Mouse (Mus musculus): Measurements from ENCODE around the gene Vwa8. TPM values are rescaled to one million over a fixed set of nuclear protein-coding genes. Genes with fewer than 3 reads are reported as not detected.

Gene Vwa8
- total and polyA plus RNA-seq, 2 experiments from 2014 or later = 8.1 to 19.5 TPM

DNA sequence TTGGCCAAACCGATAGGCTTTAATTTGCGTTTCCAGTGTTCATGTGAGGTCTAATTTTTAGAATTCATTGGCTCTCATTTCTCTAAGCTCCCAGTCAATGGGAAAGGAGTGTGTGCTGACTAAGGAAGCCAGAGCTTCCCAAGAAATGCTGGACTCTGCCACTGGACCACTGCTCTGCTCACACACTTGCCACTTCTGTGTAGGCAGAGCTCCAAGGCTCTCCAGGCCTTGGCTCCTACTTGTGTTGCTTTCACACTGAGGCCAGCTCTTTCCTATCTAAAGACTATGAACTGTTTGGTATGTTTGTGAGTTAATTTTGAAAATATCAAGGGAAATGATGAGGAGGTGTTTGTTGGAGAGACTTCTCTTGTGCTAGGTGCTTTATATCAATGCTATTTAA lies 67.8 kb downstream of the Vwa8 start:
- no peak overlapping the region for H3K27ac ChIP-seq (ENCODE audit: low read depth, low read length)
- no peak for ATAC-seq (ENCODE audit: low FRiP score)
- no peak for DNase-seq (ENCODE audit: low spot score)
- no peak overlapping the region for H3K4me2 ChIP-seq (ENCODE audit: low read depth, low read length, poor library complexity, severe bottlenecking)
- 92% methylated on average over 2 of the region's 2 CpGs for WGBS
- no peak overlapping the region for H3K4me3 ChIP-seq (ENCODE audit: low read depth, low read length)
- no peaks in the 10 kb centered on the region for H3K36me3 ChIP-seq (ENCODE audit: insufficient read depth, low read length)
- TF ChIP-seq CTCF (IDR thresholded peaks at IDR 0.05) = no peak
- no peaks in the 10 kb centered on the region for H3K27me3 ChIP-seq (ENCODE audit: insufficient read depth, low read length)
- H3K9ac ChIP-seq (replicated peaks; ENCODE audit: low read length, poor library complexity, severe bottlenecking) = no peak overlapping the region
- H3K4me1 ChIP-seq (ENCODE audit: insufficient read depth, low read length) = no peaks in the 10 kb centered on the region
- H3K9me3 ChIP-seq (ENCODE audit: low read length) = no peaks in the 10 kb centered on the region

GRCm38 (mm10) chr14:78921219-78921618 lies 72.4 kb downstream of the Vwa8 start:
- Histone ChIP-seq H3K4me1 (ENCODE audit: insufficient read depth, low read length) (no peaks in the 10 kb centered on the region), H3K9me3 (ENCODE audit: low read length) (no peaks in the 10 kb centered on the region), H3K4me2 (ENCODE audit: low read depth, low read length, poor library complexity, severe bottlenecking) (no peak overlapping the region), H3K36me3 (ENCODE audit: insufficient read depth, low read length) (peaks cover 3% of the 10 kb centered on the region; the same call in 1 of the 2 replicates), H3K27ac (ENCODE audit: low read depth, low read length) (no peak overlapping the region), H3K27me3 (ENCODE audit: insufficient read depth, low read length) (no peaks in the 10 kb centered on the region), H3K9ac (replicated peaks; ENCODE audit: low read length, poor library complexity, severe bottlenecking) (no peak overlapping the region), H3K4me3 (ENCODE audit: low read depth, low read length) (no peak overlapping the region)
- DNase-seq (ENCODE audit: low spot score) (no peak), ATAC-seq (ENCODE audit: low FRiP score) (no peak)
- TF ChIP-seq CTCF (IDR thresholded peaks at IDR 0.05) = no peak
- WGBS = 63% methylated on average over 2 of the region's 2 CpGs

- Histone ChIP-seq H3K36me3 (ENCODE audit: insufficient read depth, low read length) (peaks cover 4% of the 10 kb centered on the region; the same call in 1 of the 2 replicates), H3K9me3 (ENCODE audit: low read length) (no peaks in the 10 kb centered on the region), H3K4me2 (ENCODE audit: low read depth, low read length, poor library complexity, severe bottlenecking) (no peak overlapping the region), H3K4me3 (ENCODE audit: low read depth, low read length) (no peak overlapping the region), H3K27me3 (ENCODE audit: insufficient read depth, low read length) (no peaks in the 10 kb centered on the region), H3K4me1 (ENCODE audit: insufficient read depth, low read length) (no peaks in the 10 kb centered on the region), H3K9ac (replicated peaks; ENCODE audit: low read length, poor library complexity, severe bottlenecking) (no peak overlapping the region), H3K27ac (ENCODE audit: low read depth, low read length) (no peak overlapping the region)
- ATAC-seq (ENCODE audit: low FRiP score) (no peak), DNase-seq (ENCODE audit: low spot score) (no peak)
- 91% methylated on average over 5 of the region's 5 CpGs for WGBS
- TF ChIP-seq CTCF (IDR thresholded peaks at IDR 0.05) = no peak
Observed at GRCm38 (mm10) chr14:78923631-78924030, 74.8 kb downstream of the Vwa8 start.

- 83% methylated on average over 21 of the region's 21 CpGs for WGBS
- H3K4me2 ChIP-seq (ENCODE audit: low read depth, low read length, poor library complexity, severe bottlenecking) = no peak overlapping the region
- no peaks in the 10 kb centered on the region for H3K4me1 ChIP-seq (ENCODE audit: insufficient read depth, low read length)
- no peak for ATAC-seq (ENCODE audit: low FRiP score)
- peaks cover 4% of the 10 kb centered on the region; the same call in 1 of the 2 replicates for H3K36me3 ChIP-seq (ENCODE audit: insufficient read depth, low read length)
- no peak overlapping the region for H3K4me3 ChIP-seq (ENCODE audit: low read depth, low read length)
- DNase-seq (ENCODE audit: low spot score) = peak; percentile 40
- H3K27ac ChIP-seq (ENCODE audit: low read depth, low read length) = no peak overlapping the region
- no peaks in the 10 kb centered on the region for H3K27me3 ChIP-seq (ENCODE audit: insufficient read depth, low read length)
- TF ChIP-seq CTCF (IDR thresholded peaks at IDR 0.05) = no peak
- no peak overlapping the region for H3K9ac ChIP-seq (replicated peaks; ENCODE audit: low read length, poor library complexity, severe bottlenecking)
- H3K9me3 ChIP-seq (ENCODE audit: low read length) = no peaks in the 10 kb centered on the region
Observed at GRCm38 (mm10) chr14:78924755-78925537, 76.1 kb downstream of the Vwa8 start.

DNA sequence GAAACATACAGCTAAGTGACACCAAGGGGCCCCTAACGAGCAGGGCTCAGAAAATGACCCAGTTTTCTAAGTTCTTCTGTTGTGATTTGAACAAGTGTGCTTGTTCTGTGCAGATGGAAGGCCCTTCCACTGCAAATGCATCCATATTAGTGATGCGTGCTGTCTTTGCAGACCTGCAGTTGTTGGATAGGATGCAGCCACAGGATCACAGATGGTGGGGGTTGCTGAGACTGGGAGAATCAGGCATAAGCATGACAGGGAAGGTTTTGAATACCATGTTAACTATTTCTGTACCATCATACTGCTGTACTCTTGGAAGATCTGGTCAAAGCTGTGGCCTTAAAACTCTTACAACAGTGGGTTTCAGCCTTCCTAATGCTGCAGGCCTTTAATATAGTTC lies 83.2 kb downstream of the Vwa8 start:
- WGBS = 65% methylated on average over 2 of the region's 2 CpGs
- Histone ChIP-seq H3K27ac (ENCODE audit: low read depth, low read length) (no peak overlapping the region), H3K9ac (replicated peaks; ENCODE audit: low read length, poor library complexity, severe bottlenecking) (no peak overlapping the region), H3K27me3 (ENCODE audit: insufficient read depth, low read length) (no peaks in the 10 kb centered on the region), H3K36me3 (ENCODE audit: insufficient read depth, low read length) (no peaks in the 10 kb centered on the region), H3K4me2 (ENCODE audit: low read depth, low read length, poor library complexity, severe bottlenecking) (no peak overlapping the region), H3K4me3 (ENCODE audit: low read depth, low read length) (no peak overlapping the region), H3K4me1 (ENCODE audit: insufficient read depth, low read length) (no peaks in the 10 kb centered on the region), H3K9me3 (ENCODE audit: low read length) (no peaks in the 10 kb centered on the region)
- no peak for TF ChIP-seq CTCF (IDR thresholded peaks at IDR 0.05)
- DNase-seq (ENCODE audit: low spot score) (no peak), ATAC-seq (ENCODE audit: low FRiP score) (no peak)

- H3K27ac ChIP-seq (ENCODE audit: low read depth, low read length) = no peak overlapping the region
- no peaks in the 10 kb centered on the region; the same call in 1 of the 2 replicates for H3K36me3 ChIP-seq (ENCODE audit: insufficient read depth, low read length)
- DNase-seq (ENCODE audit: low spot score) = no peak
- H3K9ac ChIP-seq (replicated peaks; ENCODE audit: low read length, poor library complexity, severe bottlenecking) = no peak overlapping the region
- no peak for ATAC-seq (ENCODE audit: low FRiP score)
- TF ChIP-seq CTCF (IDR thresholded peaks at IDR 0.05) = no peak
- no peaks in the 10 kb centered on the region for H3K4me1 ChIP-seq (ENCODE audit: insufficient read depth, low read length)
- WGBS = 53% methylated on average over 8 of the region's 8 CpGs
- no peak overlapping the region for H3K4me3 ChIP-seq (ENCODE audit: low read depth, low read length)
- no peaks in the 10 kb centered on the region for H3K9me3 ChIP-seq (ENCODE audit: low read length)
- no peaks in the 10 kb centered on the region for H3K27me3 ChIP-seq (ENCODE audit: insufficient read depth, low read length)
- H3K4me2 ChIP-seq (ENCODE audit: low read depth, low read length, poor library complexity, severe bottlenecking) = no peak overlapping the region
Observed at GRCm38 (mm10) chr14:78933399-78933798, 84.5 kb downstream of the Vwa8 start.
